9 mouse cellular contexts compared by ENCODE assay signal in genomic region chr14:124675142-124675653, GRCm38 (mm10). TPM values are rescaled to one million over a fixed set of nuclear protein-coding genes. Genes with fewer than 3 reads are reported as not detected.
A peak's percentile ranks its signal among the peaks of the same experiment; 100 is the strongest.
DNase-seq lines count a peak whose midpoint lies in the region; ATAC-seq and TF ChIP-seq lines count a peak whose summit lies in the region.
"Had no signal": no experiment of that assay in that cellular context is flagged by ENCODE, and none has a peak within 500 bp of the region (broad histone marks: within the 10 kb centered on the region; RNA-seq: fewer than 3 reads in every experiment).

No protein-coding gene starts in this region.

- H3K4me2 ChIP-seq in forebrain, embryonic 15.5 days (replicated peaks) = peak overlapping the region; percentile 92
- H3K4me2 ChIP-seq in midbrain, embryonic 11.5 days = peak overlapping the region; percentile 90

- TF ChIP-seq CTCF in brain, embryonic 14.5 days (IDR thresholded peaks at IDR 0.05; ENCODE audit: borderline replicate concordance, extremely low read depth, insufficient read depth, insufficient read length) = no peak

- under 1% methylated on average over 21 of the region's 21 CpGs for WGBS in forebrain, embryonic 15.5 days
- under 1% methylated on average over 21 of the region's 21 CpGs for WGBS in midbrain, embryonic 11.5 days

- no peaks in the 10 kb centered on the region for H3K9me3 ChIP-seq in forebrain, embryonic 15.5 days
- no peaks in the 10 kb centered on the region for H3K9me3 ChIP-seq in midbrain, embryonic 11.5 days (ENCODE audit: control insufficient read depth, low read length)

- H3K4me3 ChIP-seq in forebrain, embryonic 15.5 days = peak overlapping the region; percentile 64
- H3K4me3 ChIP-seq in midbrain, embryonic 11.5 days (ENCODE audit: low read depth, low read length) = peak overlapping the region; percentile 49

- ATAC-seq in forebrain, embryonic 15.5 days (replicated peaks) = peak; percentile 38
- peak; percentile 49 for ATAC-seq in midbrain, embryonic 11.5 days (ENCODE audit: low FRiP score)
- ATAC-seq in granulocyte monocyte progenitor cell, adult 5-6 weeks (replicated peaks; ENCODE audit: poor library complexity, severe bottlenecking) = no peak

- peak; percentile 68 for DNase-seq in heart, adult 11 months
- DNase-seq in heart, adult 8-10 months (ENCODE audit: low spot score) = no peak
- peak; percentile 48 for DNase-seq in brain, embryonic 14.5 days (ENCODE audit: low read depth)
- DNase-seq in layer of hippocampus, adult 9-11 months = peak; percentile 21
- DNase-seq in midbrain, embryonic 11.5 days (ENCODE audit: low spot score, missing footprints) = peak; percentile 94
- no peak for DNase-seq in kidney, adult 11 months

- no peaks in the 10 kb centered on the region for H3K36me3 ChIP-seq in forebrain, embryonic 15.5 days
- H3K36me3 ChIP-seq in midbrain, embryonic 11.5 days (ENCODE audit: control insufficient read depth, insufficient read depth, low read length) = no peaks in the 10 kb centered on the region

- H3K27me3 ChIP-seq in forebrain, embryonic 15.5 days = no peaks in the 10 kb centered on the region
- H3K27me3 ChIP-seq in midbrain, embryonic 11.5 days (ENCODE audit: control insufficient read depth, insufficient read depth, low read length) = no peaks in the 10 kb centered on the region

- no peak overlapping the region for H3K27ac ChIP-seq in forebrain, embryonic 15.5 days (replicated peaks)
- H3K27ac ChIP-seq in midbrain, embryonic 11.5 days (ENCODE audit: low read depth, low read length) = no peak overlapping the region

- peak overlapping the region; percentile 65 for H3K9ac ChIP-seq in forebrain, embryonic 15.5 days (replicated peaks)
- H3K9ac ChIP-seq in midbrain, embryonic 11.5 days (ENCODE audit: low read length) = peak overlapping the region; percentile 69

- H3K4me1 ChIP-seq in forebrain, embryonic 15.5 days = peaks cover 17% of the 10 kb centered on the region
- peaks cover 19% of the 10 kb centered on the region for H3K4me1 ChIP-seq in midbrain, embryonic 11.5 days (ENCODE audit: control insufficient read depth, insufficient read depth, low read length)

- TF ChIP-seq POLR2A in brain, embryonic 14.5 days (IDR thresholded peaks at IDR 0.05; ENCODE audit: borderline replicate concordance, extremely low read depth, insufficient read depth, insufficient read length, poor library complexity, severe bottlenecking) = no peak

RNA-seq across cellular contexts. Expression of gene Fgf14, which starts 1.7 kb away (rescaled TPM):
- total RNA-seq in heart, adult 8-10 months (2022) = 1 to 10 TPM; 1.1 to 2.3 (median 1.8) TPM
- 10.9 and 13.4 TPM in 2 replicates for polyA plus RNA-seq in brain, embryonic 14.5 days (2012; rRNA removed)
- polyA plus RNA-seq in forebrain, embryonic 15.5 days (2015; fragmentation: Nextera tagmentation; extraction: Ambion mirVana) = 26.0 and 29.4 TPM in 2 replicates
- polyA plus RNA-seq in midbrain, embryonic 11.5 days (2014; fragmentation: Nextera tagmentation; extraction: Ambion mirVana) = 9.6 and 10.5 TPM in 2 replicates
- not detected in 2 replicates for total RNA-seq in granulocyte monocyte progenitor cell, adult 5-6 weeks (2014; fragmentation: Nextera tagmentation)
- not detected in 2 replicates for total RNA-seq in granulocyte monocyte progenitor cell, adult 5-6 weeks (2017)
- total RNA-seq: CH12.LX had no signal

Comparison
In these comparisons a context has a peak if more than half of its experiments do, and no peak if none do; other contexts are left out.
1. DNase-seq: peak in heart, adult 11 months (single experiment), brain, embryonic 14.5 days (single experiment), layer of hippocampus, adult 9-11 months (single experiment) and midbrain, embryonic 11.5 days (single experiment); none in heart, adult 8-10 months (single experiment) and kidney, adult 11 months (single experiment).